Mouse (Mus musculus) intestine, postnatal 0 days (tissue): ENCODE data around the gene Zfp599. TPM values are rescaled to one million over a fixed set of nuclear protein-coding genes. Genes with fewer than 3 reads are reported as not detected.

Experiments used
- ATAC-seq: fragments of 200-750 bp; cut with Nextera tagmentation; 2 replicates; pipeline ENCODE4 v1.8.0; 2017; ENCODE audit warnings: mild to moderate bottlenecking, moderate TSS enrichment, moderate library complexity
- H3K27ac ChIP-seq: fragments of 300-500 bp; sonication (generic); 2 replicates; pipeline ENCODE4 v1.5.1; 2014; ENCODE audit warnings: mild to moderate bottlenecking, low read depth, low read length, moderate library complexity
- H3K27me3 ChIP-seq: fragments of 300-500 bp; sonication (generic); replicated peaks from 2 replicates; pipeline ENCODE4 v1.6.1; 2014; ENCODE audit warnings: low read length, mixed read lengths; ENCODE audit not compliant: control insufficient read depth, insufficient read depth
- H3K36me3 ChIP-seq: fragments of 300-500 bp; sonication (generic); 2 replicates; pipeline ENCODE4 v1.6.1; 2014; ENCODE audit warnings: mild to moderate bottlenecking, moderate library complexity; ENCODE audit not compliant: control insufficient read depth, insufficient read depth
- H3K4me1 ChIP-seq: fragments of 300-500 bp; sonication (generic); replicated peaks from 2 replicates; pipeline ENCODE4 v1.6.1; 2014; ENCODE audit warnings: antibody characterized with exemption, low read length, mixed read lengths; ENCODE audit not compliant: control insufficient read depth, insufficient read depth
- H3K4me2 ChIP-seq: fragments of 300-500 bp; sonication (generic); replicated peaks from 2 replicates; pipeline ENCODE4 v1.6.1; 2014; ENCODE audit warnings: low read depth, mild to moderate bottlenecking, moderate library complexity
- H3K4me3 ChIP-seq: fragments of 300-500 bp; sonication (generic); 2 replicates; pipeline ENCODE4 v1.5.1; 2014; ENCODE audit warnings: low read depth, low read length
- H3K9ac ChIP-seq: fragments of 300-500 bp; sonication (generic); 2 replicates; pipeline ENCODE4 v1.6.1; 2014; ENCODE audit warnings: mild to moderate bottlenecking, low read depth, low read length
- H3K9me3 ChIP-seq: fragments of 300-500 bp; sonication (generic); 2 replicates; pipeline ENCODE4 v1.6.1; 2016; ENCODE audit warnings: mixed run types; ENCODE audit not compliant: control insufficient read depth
- CTCF ChIP-seq: sonication (generic); IDR thresholded peaks from 2 replicates; pipeline ENCODE4 v1.5.1; 2016; ENCODE audit warnings: low read depth, mild to moderate bottlenecking, control low read depth, antibody characterized with exemption, moderate library complexity
- WGBS: fragments of 180-500 bp; shearing (Covaris S2); extraction: QIAGEN DNeasy Blood & Tissue Kit; methylation state at CpG from one replicate; pipeline ENCODE4 v1.1.7; 2014; 5-methylcytosine and 5-hydroxymethylcytosine counted together
- polyA plus RNA-seq: library from polyadenylated mRNA; unstranded; fragments of >200 nt; fragmentation: Nextera tagmentation; extraction: Ambion mirVana; gene quantifications from 2 replicates; pipeline ENCODE4 v1.2.1, GENCODE M21; 2015

Zfp599 gene
- polyA plus RNA-seq, 1 experiment from 2014 or later = 1.5 TPM

DNA sequence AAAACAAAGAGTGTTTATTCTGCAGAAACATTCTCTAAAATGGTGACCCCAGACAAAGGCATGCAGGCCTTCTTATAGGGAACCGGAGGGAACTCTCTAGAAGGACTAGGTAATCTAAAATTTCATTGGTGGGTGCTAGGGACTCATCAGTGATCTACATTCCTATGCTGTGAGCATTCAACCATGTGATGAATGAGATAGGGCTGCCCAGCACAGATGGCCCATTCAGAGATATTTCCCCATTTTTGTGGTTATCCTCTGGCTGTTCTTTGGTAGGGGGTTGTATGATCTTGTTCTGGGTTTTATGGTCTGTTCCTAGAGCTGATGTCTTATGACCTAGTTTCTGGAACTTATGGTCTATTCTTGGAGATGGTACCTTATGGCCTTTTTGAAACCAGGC, 9.2 kb upstream of the Zfp599 start:
- no peak for ATAC-seq
- WGBS = 96% methylated on average over 1 of the region's 1 CpGs
- no peak for TF ChIP-seq CTCF

DNA sequence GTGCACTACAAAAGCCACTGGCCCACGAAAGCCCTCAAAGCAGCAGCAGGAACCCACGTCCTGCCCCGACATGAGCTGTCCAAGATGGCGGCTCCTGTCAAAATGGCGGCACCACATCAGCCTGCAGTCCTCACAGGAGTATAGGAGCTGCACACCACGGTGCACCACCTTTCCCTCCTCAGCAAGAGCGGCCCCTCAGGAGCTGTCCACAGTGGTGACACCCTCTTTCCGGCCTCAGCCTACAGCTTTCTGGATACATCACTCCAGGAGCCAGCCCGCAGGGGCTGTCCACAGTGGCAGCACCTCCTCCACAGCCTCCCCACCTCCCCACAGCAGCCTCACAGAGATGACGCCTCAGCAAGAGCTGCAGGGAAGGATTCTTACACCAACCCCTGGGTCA, 2.9 kb upstream of the Zfp599 start:
- Histone ChIP-seq H3K4me2 (no peak overlapping the region), H3K36me3 (no peaks in the 10 kb centered on the region), H3K27ac (no peak overlapping the region), H3K9me3 (no peaks in the 10 kb centered on the region), H3K4me3 (no peak overlapping the region), H3K27me3 (no peaks in the 10 kb centered on the region), H3K9ac (no peak overlapping the region), H3K4me1 (no peaks in the 10 kb centered on the region)
- no peak for ATAC-seq
- no peak for TF ChIP-seq CTCF
- WGBS = 87% methylated on average over 10 of the region's 10 CpGs

More for the DNA sequence above, 9.2 kb upstream of the Zfp599 start:
- no peaks in the 10 kb centered on the region for H3K9me3 ChIP-seq
- H3K4me2 ChIP-seq = no peak overlapping the region
- H3K4me1 ChIP-seq = no peaks in the 10 kb centered on the region
- H3K27ac ChIP-seq = no peak overlapping the region
- no peak overlapping the region for H3K9ac ChIP-seq
- no peaks in the 10 kb centered on the region for H3K27me3 ChIP-seq
- no peaks in the 10 kb centered on the region for H3K36me3 ChIP-seq
- no peak overlapping the region for H3K4me3 ChIP-seq

DNA sequence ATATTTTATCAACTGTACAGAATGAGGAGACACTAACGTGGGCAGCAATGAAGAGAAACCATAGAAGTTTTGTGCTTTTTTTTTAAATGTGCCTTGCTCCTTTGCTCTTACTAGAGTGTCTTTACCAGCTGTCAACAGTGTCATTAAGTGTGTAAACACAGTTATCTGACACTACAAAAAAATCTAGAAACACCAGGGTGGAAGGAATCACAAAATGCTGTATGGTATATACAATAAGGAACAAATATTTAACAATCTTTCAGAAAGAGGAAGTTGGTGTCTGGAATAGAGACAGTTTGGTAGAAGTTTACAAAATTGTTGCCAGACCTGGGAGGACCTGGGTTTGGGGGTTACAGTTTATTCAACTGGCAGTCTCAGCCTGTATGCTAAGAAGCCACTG, 1.9 kb upstream of the Zfp599 start:
- TF ChIP-seq CTCF = no peak
- WGBS = 57% methylated on average over 1 of the region's 1 CpGs

DNA sequence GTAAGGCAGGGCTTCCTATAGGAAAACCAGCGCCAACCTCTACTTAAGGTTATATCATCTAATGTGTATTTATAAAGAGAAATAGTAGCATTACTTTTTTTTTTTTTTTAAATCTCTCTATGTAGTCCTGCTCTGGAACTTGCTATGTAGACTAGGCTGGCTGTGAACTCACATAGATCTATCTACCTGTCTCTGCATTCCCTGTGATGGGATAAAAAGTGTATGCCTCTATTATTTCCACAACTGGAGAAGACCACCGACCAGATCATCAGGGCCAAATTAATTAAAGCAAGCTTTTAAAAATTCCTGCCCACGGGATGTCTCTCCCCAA, 362 bp upstream of the Zfp599 start:
- no peak for ATAC-seq
- WGBS = 25% methylated on average over 3 of the region's 3 CpGs
- Histone ChIP-seq H3K9me3 (no peaks in the 10 kb centered on the region), H3K27ac (no peak overlapping the region), H3K4me2 (peak overlapping the region; percentile 87), H3K9ac (no peak overlapping the region), H3K4me3 (peak overlapping the region; percentile 68), H3K36me3 (no peaks in the 10 kb centered on the region), H3K4me1 (no peaks in the 10 kb centered on the region), H3K27me3 (no peaks in the 10 kb centered on the region)
- TF ChIP-seq CTCF = no peak

More for the DNA sequence above, 1.9 kb upstream of the Zfp599 start:
- Histone ChIP-seq H3K27ac (no peak overlapping the region), H3K4me2 (no peak overlapping the region), H3K9me3 (no peaks in the 10 kb centered on the region), H3K4me3 (no peak overlapping the region), H3K4me1 (no peaks in the 10 kb centered on the region), H3K27me3 (no peaks in the 10 kb centered on the region), H3K9ac (no peak overlapping the region), H3K36me3 (no peaks in the 10 kb centered on the region)
- no peak for ATAC-seq

DNA sequence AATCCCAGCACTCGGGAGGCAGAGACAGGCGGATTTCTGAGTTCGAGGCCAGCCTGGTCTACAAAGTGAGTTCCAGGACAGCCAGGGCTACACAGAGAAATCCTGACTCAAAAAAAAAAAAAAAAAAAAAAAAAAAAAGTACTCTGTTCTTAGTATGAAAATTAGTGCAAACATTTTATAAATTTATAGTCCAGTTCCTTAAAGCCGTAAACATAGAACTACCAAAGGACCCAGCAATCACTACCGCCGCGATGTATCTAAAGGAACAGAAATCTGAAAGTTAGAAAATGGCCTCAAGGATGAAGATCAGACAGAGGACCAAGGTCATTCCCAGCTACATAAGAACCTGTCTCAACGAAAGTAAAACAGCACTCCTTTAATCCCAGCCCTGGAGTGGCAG, 911 bp downstream of the Zfp599 start:
- WGBS = 76% methylated on average over 8 of the region's 8 CpGs
- H3K9me3 ChIP-seq = no peaks in the 10 kb centered on the region
- H3K36me3 ChIP-seq = peaks cover 5% of the 10 kb centered on the region; the same call in 1 of the 2 replicates
- ATAC-seq = 0 out of 2 replicates have a peak, but pooled peaks have one; percentile 5
- no peaks in the 10 kb centered on the region for H3K27me3 ChIP-seq
- peak overlapping the region; percentile 87 for H3K4me2 ChIP-seq
- no peaks in the 10 kb centered on the region for H3K4me1 ChIP-seq
- H3K27ac ChIP-seq = peak overlapping the region; percentile 22; the same call in 1 of the 2 replicates
- H3K9ac ChIP-seq = peak overlapping the region; percentile 81; the same call in 1 of the 2 replicates
- H3K4me3 ChIP-seq = peak overlapping the region; percentile 68
- no peak for TF ChIP-seq CTCF

DNA sequence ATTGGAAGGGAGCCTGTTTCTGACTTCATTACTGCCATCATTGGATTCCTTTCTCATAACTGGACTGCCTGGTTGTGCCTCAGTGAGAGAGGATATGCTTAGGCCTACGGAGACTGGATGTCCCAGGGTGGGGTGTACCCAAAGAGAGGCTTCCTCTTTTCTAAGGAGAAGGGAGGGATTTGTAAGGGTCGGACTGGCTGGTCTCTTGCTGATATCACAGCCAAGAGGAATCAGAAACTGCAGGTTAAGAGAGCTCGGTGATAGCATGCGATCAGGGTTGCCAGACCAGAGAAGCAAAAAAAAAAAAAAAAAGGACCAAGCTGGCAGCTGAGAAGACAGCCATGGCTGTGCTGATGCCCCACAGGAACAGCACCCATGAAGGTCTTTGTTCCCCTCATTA, 3.1 kb downstream of the Zfp599 start:
- WGBS = 90% methylated on average over 4 of the region's 4 CpGs
- H3K36me3 ChIP-seq = peaks cover 24% of the 10 kb centered on the region; the same call in 1 of the 2 replicates
- no peak for TF ChIP-seq CTCF
- H3K9me3 ChIP-seq = 0 out of 2 replicates have a peak, but pooled peaks cover 4% of the 10 kb centered on the region
- no peak overlapping the region for H3K9ac ChIP-seq
- no peaks in the 10 kb centered on the region for H3K4me1 ChIP-seq
- no peaks in the 10 kb centered on the region for H3K27me3 ChIP-seq
- no peak overlapping the region for H3K4me3 ChIP-seq
- H3K4me2 ChIP-seq = no peak overlapping the region
- no peak for ATAC-seq
- no peak overlapping the region for H3K27ac ChIP-seq

DNA sequence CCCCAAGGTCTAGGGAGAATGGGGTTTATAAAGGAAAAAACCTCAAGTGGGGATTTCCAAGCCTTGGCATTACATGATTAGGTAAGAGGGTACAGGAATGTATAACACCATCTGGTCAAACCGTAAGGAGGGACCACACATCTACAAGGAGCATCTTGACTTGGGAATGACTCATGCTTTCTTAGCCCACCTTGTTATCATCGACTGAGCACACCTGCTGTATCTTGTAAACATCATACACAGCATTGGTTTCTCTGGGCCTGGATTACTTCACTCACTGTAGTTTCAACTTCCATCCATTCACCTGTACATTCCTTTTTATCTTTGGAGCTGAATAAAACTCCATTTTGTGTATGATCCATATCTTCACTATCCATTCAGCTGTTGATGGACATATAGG, 15.5 kb downstream of the Zfp599 start:
- no peaks in the 10 kb centered on the region for H3K27me3 ChIP-seq
- H3K27ac ChIP-seq = no peak overlapping the region
- no peak for ATAC-seq
- H3K9me3 ChIP-seq = 0 out of 2 replicates have a peak, but pooled peaks cover 12% of the 10 kb centered on the region
- no peak overlapping the region for H3K4me3 ChIP-seq
- H3K4me2 ChIP-seq = no peak overlapping the region
- TF ChIP-seq CTCF = no peak
- no peak overlapping the region for H3K9ac ChIP-seq
- 90% methylated on average over 2 of the region's 2 CpGs for WGBS
- no peaks in the 10 kb centered on the region for H3K4me1 ChIP-seq
- peaks cover 30% of the 10 kb centered on the region for H3K36me3 ChIP-seq
